Mouse (Mus musculus) liver, embryonic 14.5 days (tissue): ENCODE results near the gene Nfkbid. TPM values are rescaled to one million over a fixed set of nuclear protein-coding genes. Genes with fewer than 3 reads are reported as not detected.

Source experiments
- ATAC-seq: fragments of 200-750 bp; cut with Nextera tagmentation; 2 replicates; pipeline ENCODE4 v1.8.0; 2017; ENCODE audit warnings: moderate number of reproducible peaks, mild to moderate bottlenecking, moderate library complexity; ENCODE audit not compliant: insufficient read depth
- DNase-seq, 3 experiments: peaks; one replicate each; pipeline ENCODE4 v3.0.0-alpha.2; 2012 to 2013; ENCODE audit warnings: low read depth in 3 of 3, low spot score in 3 of 3
- H3K27ac ChIP-seq: fragments of 300-500 bp; sonication (generic); 2 replicates; pipeline ENCODE4 v1.5.1; 2014; ENCODE audit warnings: moderate library complexity, mild to moderate bottlenecking, control low read depth, inconsistent platforms
- H3K27me3 ChIP-seq: fragments of 300-500 bp; sonication (generic); 2 replicates; pipeline ENCODE4 v1.6.1; 2014; ENCODE audit warnings: mild to moderate bottlenecking, low read length, moderate library complexity; ENCODE audit not compliant: control insufficient read depth, insufficient read depth
- H3K36me3 ChIP-seq: fragments of 300-500 bp; sonication (generic); replicated peaks from 2 replicates; pipeline ENCODE4 v1.6.1; 2014; ENCODE audit warnings: low read depth; ENCODE audit not compliant: control insufficient read depth, insufficient read depth
- H3K4me1 ChIP-seq, 2 experiments: fragments of 200-500 bp in 1 of 2; fragments of 300-500 bp in 1 of 2; sonication (generic) in 1 of 2; replicated peaks; 2 replicates each; pipeline ENCODE4 v1.6.1; 2012 to 2014; ENCODE audit warnings: antibody characterized with exemption in 1 of 2, inconsistent platforms in 1 of 2, low read length in 1 of 2; ENCODE audit not compliant: control insufficient read depth in 2 of 2, insufficient read depth in 2 of 2
- H3K4me2 ChIP-seq: fragments of 300-500 bp; sonication (generic); 2 replicates; pipeline ENCODE4 v1.6.1; 2014; ENCODE audit warnings: low read depth, mild to moderate bottlenecking, control low read depth, moderate library complexity
- H3K4me3 ChIP-seq, 2 experiments: fragments of 200-500 bp in 1 of 2; fragments of 300-500 bp in 1 of 2; sonication (generic) in 1 of 2; 2 replicates each; pipeline ENCODE4 v1.5.1; 2012 to 2014; ENCODE audit warnings: low read depth in 2 of 2, low read length in 2 of 2, mild to moderate bottlenecking in 2 of 2, control low read depth in 1 of 2, inconsistent platforms in 1 of 2, moderate library complexity in 1 of 2; ENCODE audit not compliant: insufficient read depth in 1 of 2
- H3K9ac ChIP-seq: fragments of 300-500 bp; sonication (generic); replicated peaks from 2 replicates; pipeline ENCODE4 v1.6.1; 2014; ENCODE audit warnings: mild to moderate bottlenecking, control low read depth, moderate library complexity
- H3K9me3 ChIP-seq: fragments of 300-500 bp; sonication (generic); 2 replicates; pipeline ENCODE4 v1.6.1; 2016; ENCODE audit warnings: low read length, mixed read lengths; ENCODE audit not compliant: control insufficient read depth
- CTCF ChIP-seq: IDR thresholded peaks from 2 replicates; pipeline ENCODE4 v1.5.1; 2016; ENCODE audit warnings: antibody characterized with exemption, low read depth, control low read depth
- EP300 ChIP-seq: IDR thresholded peaks from 2 replicates; pipeline ENCODE4 v1.6.1; 2016; ENCODE audit warnings: antibody characterized with exemption, low read depth
- WGBS: fragments of 180-500 bp; shearing (Covaris S2); extraction: QIAGEN DNeasy Blood & Tissue Kit; methylation state at CpG from one replicate; pipeline ENCODE4 v1.1.7; 2014; ENCODE audit not compliant: insufficient replicate concordance; 5-methylcytosine and 5-hydroxymethylcytosine counted together
- polyA plus RNA-seq, 2 experiments: library from polyadenylated mRNA; depleted of rRNA in 1 of 2; stranded (reverse) in 1 of 2; unstranded in 1 of 2; fragments of >200 nt; fragmentation: Nextera tagmentation in 1 of 2; extraction: Ambion mirVana in 1 of 2; gene quantifications; 2 replicates each; pipeline versions ENCODE4 v1.2.1 to v1.2.3; 2012 to 2014

The Nfkbid gene
- polyA plus RNA-seq, 2 experiments, result 0.69 to 1.2 TPM

- no peak for ATAC-seq
- no peaks in the 10 kb centered on the region for H3K9me3 ChIP-seq
- H3K27ac ChIP-seq, result no peak overlapping the region
- no peak overlapping the region for H3K9ac ChIP-seq
- TF ChIP-seq CTCF, result no peak
- no peak for TF ChIP-seq EP300
- peak overlapping the region; percentile 24 to 58; a peak in 3 of 4 replicates for H3K4me3 ChIP-seq
- WGBS, result 2% methylated on average over 38 of the region's 38 CpGs
- H3K4me2 ChIP-seq, result peak overlapping the region; percentile 59
- no peak for DNase-seq
- no peaks in the 10 kb centered on the region for H3K36me3 ChIP-seq
- no peaks in the 10 kb centered on the region; a peak in 1 of 4 replicates for H3K4me1 ChIP-seq
- H3K27me3 ChIP-seq, result peaks cover 25% of the 10 kb centered on the region
Observed at GRCm38 (mm10) chr7:30444154-30444970, 22.8 kb downstream of the Nfkbid start.

GRCm38 (mm10) chr7:30444971-30445751, 23.6 kb downstream of the Nfkbid start, which contains the start of gene Aplp1:
TSS of gene Aplp1 (minus strand) at chr7:30445535.
- Histone ChIP-seq H3K27ac (no peak within 1 kb of the TSS), H3K4me2 (peak within 1 kb of the TSS; percentile 59), H3K36me3 (no peaks in the 10 kb centered on the region), H3K4me3 (peak within 1 kb of the TSS; percentile 31 to 58), H3K4me1 (no peaks in the 10 kb centered on the region; a peak in 1 of 4 replicates), H3K27me3 (peaks cover 25% of the 10 kb centered on the region), H3K9ac (no peak within 1 kb of the TSS; the same call in 1 of the 2 replicates), H3K9me3 (no peaks in the 10 kb centered on the region)
- DNase-seq (no peak), ATAC-seq (peak; percentile 55)
- TF ChIP-seq CTCF, result no peak
- no peak for TF ChIP-seq EP300
- WGBS, result 1% methylated on average over 65 of the region's 72 CpGs

- H3K9ac ChIP-seq, result no peak overlapping the region
- TF ChIP-seq EP300, result no peak
- TF ChIP-seq CTCF, result no peak
- no peak overlapping the region for H3K4me2 ChIP-seq
- H3K36me3 ChIP-seq, result no peaks in the 10 kb centered on the region
- peaks cover 31% of the 10 kb centered on the region for H3K27me3 ChIP-seq
- no peak for DNase-seq
- ATAC-seq, result no peak
- no peaks in the 10 kb centered on the region for H3K9me3 ChIP-seq
- no peak overlapping the region for H3K27ac ChIP-seq
- WGBS, result 50% methylated on average over 7 of the region's 7 CpGs
- no peak overlapping the region for H3K4me3 ChIP-seq
- no peaks in the 10 kb centered on the region for H3K4me1 ChIP-seq
Observed at GRCm38 (mm10) chr7:30450241-30450640, 28.7 kb downstream of the Nfkbid start.

GRCm38 (mm10) chr7:30453327-30453726, 31.8 kb downstream of the Nfkbid start:
- TF ChIP-seq CTCF (no peak), EP300 (no peak)
- H3K9me3 ChIP-seq, result no peaks in the 10 kb centered on the region
- ATAC-seq (no peak), DNase-seq (no peak)
- no peak overlapping the region for H3K4me3 ChIP-seq
- H3K4me1 ChIP-seq, result no peaks in the 10 kb centered on the region
- H3K9ac ChIP-seq, result no peak overlapping the region
- peaks cover 53% of the 10 kb centered on the region for H3K27me3 ChIP-seq
- no peak overlapping the region for H3K27ac ChIP-seq
- WGBS, result 18% methylated on average over 25 of the region's 25 CpGs
- no peak overlapping the region; the same call in 1 of the 2 replicates for H3K4me2 ChIP-seq
- no peaks in the 10 kb centered on the region for H3K36me3 ChIP-seq

- ATAC-seq (no peak), DNase-seq (peak in 1 of 3 experiments; percentile 24)
- H3K36me3 ChIP-seq, result no peaks in the 10 kb centered on the region
- no peak overlapping the region for H3K27ac ChIP-seq
- H3K27me3 ChIP-seq, result peaks cover 57% of the 10 kb centered on the region
- WGBS, result 2% methylated on average over 25 of the region's 25 CpGs
- no peak overlapping the region; a peak in 1 of 4 replicates for H3K4me3 ChIP-seq
- H3K4me2 ChIP-seq, result peak overlapping the region; percentile 24; the same call in 1 of the 2 replicates
- no peaks in the 10 kb centered on the region for H3K9me3 ChIP-seq
- no peak overlapping the region for H3K9ac ChIP-seq
- TF ChIP-seq CTCF, result no peak
- no peak for TF ChIP-seq EP300
- no peaks in the 10 kb centered on the region for H3K4me1 ChIP-seq
Observed at GRCm38 (mm10) chr7:30453766-30454165, 32.2 kb downstream of the Nfkbid start.
